Mouse (Mus musculus) brain, embryonic 14.5 days (tissue): ENCODE results near the gene Abce1.

Source experiments
- CTCF ChIP-seq: fragments of 200-500 bp; IDR thresholded peaks from 2 replicates; pipeline ENCODE4 v1.5.1; 2012; ENCODE audit warnings: inconsistent platforms, mild to moderate bottlenecking, moderate library complexity, borderline replicate concordance; ENCODE audit not compliant: insufficient read depth, insufficient read length; ENCODE audit errors: extremely low read depth
- POLR2A ChIP-seq: fragments of 200-500 bp; IDR thresholded peaks from 2 replicates; pipeline ENCODE4 v1.6.1; 2012; ENCODE audit warnings: mild to moderate bottlenecking, inconsistent platforms, borderline replicate concordance; ENCODE audit not compliant: poor library complexity, insufficient read depth, insufficient read length, severe bottlenecking; ENCODE audit errors: extremely low read depth

DNA sequence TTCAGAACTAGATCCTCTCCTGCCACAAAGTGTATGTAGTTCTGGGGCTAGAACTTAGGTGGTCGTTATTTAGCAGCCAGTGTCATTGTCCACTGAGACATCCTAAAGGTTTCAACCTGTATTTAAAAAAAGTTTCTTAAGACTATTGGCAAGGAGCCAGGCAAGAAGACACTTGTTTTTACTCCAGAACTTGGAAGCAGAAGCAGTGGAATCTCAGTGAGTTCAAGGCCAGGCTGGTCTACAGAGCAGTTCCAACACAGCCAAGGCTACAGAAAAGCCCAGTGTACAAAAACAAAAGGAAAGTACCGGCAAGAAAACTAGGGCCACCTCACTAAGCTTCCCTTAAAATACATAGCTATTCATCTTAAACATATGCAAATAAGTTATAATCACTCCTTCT lies 19.0 kb downstream of the Abce1 start:
- TF ChIP-seq CTCF (no peak), POLR2A (no peak)
